9 mouse cellular contexts compared by ENCODE assay signal in genomic region chr1:38307821-38308704, GRCm38 (mm10).
DNase-seq lines count a peak whose midpoint lies in the region; ATAC-seq lines count a peak whose summit lies in the region.
"Had no signal": no experiment of that assay in that cellular context is flagged by ENCODE, and none has a peak within 500 bp of the region (broad histone marks: within the 10 kb centered on the region; RNA-seq: fewer than 3 reads in every experiment).

No protein-coding gene starts in this region.

- no peaks in the 10 kb centered on the region for H3K27me3 ChIP-seq in liver, embryonic 12.5 days (replicated peaks)
- H3K27me3 ChIP-seq in hindbrain, embryonic 14.5 days (ENCODE audit: control insufficient read depth, insufficient read depth, low read length) = no peaks in the 10 kb centered on the region
- H3K27me3 ChIP-seq in lung, embryonic 16.5 days (ENCODE audit: control insufficient read depth, insufficient read depth, low read depth, low read length) = no peaks in the 10 kb centered on the region
- H3K27me3 ChIP-seq: neural tube, embryonic 12.5 days had no signal

- no peaks in the 10 kb centered on the region for H3K9me3 ChIP-seq in liver, embryonic 12.5 days (replicated peaks)
- no peaks in the 10 kb centered on the region for H3K9me3 ChIP-seq in hindbrain, embryonic 14.5 days (ENCODE audit: control insufficient read depth, low read length)
- no peaks in the 10 kb centered on the region for H3K9me3 ChIP-seq in lung, embryonic 16.5 days (ENCODE audit: control insufficient read depth, low read length)
- H3K9me3 ChIP-seq: neural tube, embryonic 12.5 days had no signal

- no peaks in the 10 kb centered on the region for H3K36me3 ChIP-seq in liver, embryonic 12.5 days
- no peaks in the 10 kb centered on the region for H3K36me3 ChIP-seq in hindbrain, embryonic 14.5 days (replicated peaks; ENCODE audit: control insufficient read depth, insufficient read depth)
- H3K36me3 ChIP-seq in lung, embryonic 16.5 days (ENCODE audit: control insufficient read depth, insufficient read depth, low read length) = no peaks in the 10 kb centered on the region
- H3K36me3 ChIP-seq: neural tube, embryonic 12.5 days had no signal

- DNase-seq in liver = peak; percentile 18
- DNase-seq in cerebellum, adult 11 months = peak; percentile 34
- DNase-seq in gastrocnemius, postnatal 10 days = peak; percentile 77
- DNase-seq in hindbrain, embryonic 14.5 days (ENCODE audit: low spot score) = peak; percentile 57
- peak; percentile 32 for DNase-seq in urinary bladder, postnatal 25 days (ENCODE audit: low spot score)

- H3K27ac ChIP-seq in liver, embryonic 12.5 days = no peak overlapping the region
- H3K27ac ChIP-seq in hindbrain, embryonic 14.5 days = peak overlapping the region; percentile 64; the same call in 1 of the 2 replicates
- peak overlapping the region; percentile 35; the same call in 1 of the 2 replicates for H3K27ac ChIP-seq in lung, embryonic 16.5 days (ENCODE audit: low read length)
- H3K27ac ChIP-seq: neural tube, embryonic 12.5 days had no signal

- no peak; the same call in 1 of the 2 replicates for ATAC-seq in liver, embryonic 12.5 days
- peak; percentile 77; the same call in 1 of the 2 replicates for ATAC-seq in hindbrain, embryonic 14.5 days (ENCODE audit: low FRiP score)
- peak; percentile 73 for ATAC-seq in lung, embryonic 16.5 days (ENCODE audit: low read depth)
- no peak for ATAC-seq in erythroid progenitor cell, adult 5-6 weeks (replicated peaks; ENCODE audit: low FRiP score, poor library complexity, severe bottlenecking)

- no peak overlapping the region for H3K4me2 ChIP-seq in liver, embryonic 12.5 days
- no peak overlapping the region for H3K4me2 ChIP-seq in hindbrain, embryonic 14.5 days (replicated peaks)
- H3K4me2 ChIP-seq in lung, embryonic 16.5 days (ENCODE audit: low read depth, low read length) = no peak overlapping the region
- H3K4me2 ChIP-seq: neural tube, embryonic 12.5 days had no signal

- H3K9ac ChIP-seq in liver, embryonic 12.5 days = no peak overlapping the region
- H3K9ac ChIP-seq in hindbrain, embryonic 14.5 days = no peak overlapping the region
- no peak overlapping the region for H3K9ac ChIP-seq in lung, embryonic 16.5 days (ENCODE audit: low read length)
- H3K9ac ChIP-seq: neural tube, embryonic 12.5 days had no signal

- H3K4me3 ChIP-seq in liver, embryonic 12.5 days = no peak overlapping the region
- H3K4me3 ChIP-seq in hindbrain, embryonic 14.5 days (replicated peaks; ENCODE audit: low read length) = no peak overlapping the region
- H3K4me3 ChIP-seq in lung, embryonic 16.5 days (ENCODE audit: low read length) = no peak overlapping the region
- H3K4me3 ChIP-seq: neural tube, embryonic 12.5 days had no signal

- H3K4me1 ChIP-seq in liver, embryonic 12.5 days = no peaks in the 10 kb centered on the region; the same call in 1 of the 2 replicates
- H3K4me1 ChIP-seq in hindbrain, embryonic 14.5 days (replicated peaks; ENCODE audit: control insufficient read depth, insufficient read depth, low read length) = peaks cover 18% of the 10 kb centered on the region
- peaks cover 14% of the 10 kb centered on the region for H3K4me1 ChIP-seq in lung, embryonic 16.5 days (replicated peaks; ENCODE audit: control insufficient read depth, insufficient read depth, low read length)
- H3K4me1 ChIP-seq: neural tube, embryonic 12.5 days had no signal

- WGBS in liver, embryonic 12.5 days (ENCODE audit: insufficient replicate concordance) = 78% methylated on average over 7 of the region's 7 CpGs
- 43% methylated on average over 7 of the region's 7 CpGs for WGBS in hindbrain, embryonic 14.5 days
- WGBS in lung, embryonic 16.5 days = 57% methylated on average over 7 of the region's 7 CpGs

Comparison
In these comparisons a context has a peak if more than half of its experiments do, and no peak if none do; other contexts are left out.
1. DNase-seq: peak in every context shown above with its lines; median percentile 77 in gastrocnemius, postnatal 10 days; 57 in hindbrain, embryonic 14.5 days; 34 in cerebellum, adult 11 months; 32 in urinary bladder, postnatal 25 days; 18 in liver.
2. ATAC-seq: peak in hindbrain, embryonic 14.5 days (single experiment) and lung, embryonic 16.5 days (single experiment); none in liver, embryonic 12.5 days (single experiment) and erythroid progenitor cell, adult 5-6 weeks (single experiment).